Mouse (Mus musculus): Measurements from ENCODE around the gene Disp1.
A peak's percentile ranks its signal among the peaks of the same experiment; 100 is the strongest.

Gene Disp1

GRCm38 (mm10) chr1:183075121-183075822 lies 146.1 kb downstream of the Disp1 start:
- DNase-seq, result no peak

- no peak for DNase-seq
Measured at GRCm38 (mm10) chr1:183072263-183073050, 148.9 kb downstream of the Disp1 start.

DNA sequence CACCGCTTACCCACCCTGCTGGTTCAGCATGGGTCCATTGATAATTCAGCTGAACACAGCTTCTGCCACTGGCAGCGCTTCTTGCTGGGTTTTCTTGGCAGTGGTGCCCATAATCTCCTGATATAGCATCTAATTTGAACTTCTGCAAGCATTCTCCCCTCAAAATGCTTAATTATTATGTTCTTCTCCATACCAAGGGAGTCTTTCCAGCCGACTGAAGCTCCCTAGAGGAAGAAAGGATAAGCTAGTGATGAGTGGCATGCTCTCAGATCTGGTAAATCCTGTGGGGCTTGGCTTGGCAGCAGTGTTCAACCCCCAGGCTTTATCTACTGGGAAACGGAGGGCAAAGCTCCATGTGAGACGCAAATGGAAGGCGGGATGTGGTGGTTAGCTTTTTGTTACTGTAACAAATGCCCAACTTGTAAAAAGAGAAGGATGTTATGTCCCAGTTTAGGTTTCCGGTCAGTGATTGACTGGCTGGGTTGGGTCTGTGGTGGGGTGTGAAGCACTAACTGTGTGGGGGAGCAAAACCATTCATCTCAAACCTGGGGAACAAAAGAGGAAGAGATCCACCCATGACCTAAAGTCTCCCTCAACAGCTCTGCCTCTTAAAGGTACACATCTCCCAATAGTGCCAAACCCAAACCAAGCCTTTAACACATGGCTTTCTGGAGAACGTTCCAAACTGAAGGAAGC lies 151.2 kb downstream of the Disp1 start:
- DNase-seq, result no peak

- no peak for DNase-seq
Measured at GRCm38 (mm10) chr1:183067807-183068206, 153.5 kb downstream of the Disp1 start.

DNA sequence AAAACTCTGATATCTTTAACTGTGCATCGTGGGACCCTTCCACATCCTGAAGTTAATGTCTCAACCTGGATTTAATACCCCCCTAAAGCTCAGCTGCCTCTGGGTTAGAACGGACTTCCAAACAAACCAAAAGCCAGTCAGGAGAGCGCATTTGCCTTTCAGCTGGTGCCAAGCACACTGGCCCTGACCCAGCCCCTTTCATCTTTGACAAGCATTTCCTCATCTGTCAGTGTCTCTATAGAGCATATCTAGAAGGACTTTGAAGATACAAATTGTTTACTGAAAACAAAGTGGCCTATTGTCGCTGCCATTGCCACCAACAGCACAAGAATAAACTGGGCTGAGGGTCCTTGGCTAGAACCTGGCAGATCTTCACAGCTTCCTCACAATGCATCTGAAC lies 154.3 kb downstream of the Disp1 start:
- no peak for DNase-seq

DNA sequence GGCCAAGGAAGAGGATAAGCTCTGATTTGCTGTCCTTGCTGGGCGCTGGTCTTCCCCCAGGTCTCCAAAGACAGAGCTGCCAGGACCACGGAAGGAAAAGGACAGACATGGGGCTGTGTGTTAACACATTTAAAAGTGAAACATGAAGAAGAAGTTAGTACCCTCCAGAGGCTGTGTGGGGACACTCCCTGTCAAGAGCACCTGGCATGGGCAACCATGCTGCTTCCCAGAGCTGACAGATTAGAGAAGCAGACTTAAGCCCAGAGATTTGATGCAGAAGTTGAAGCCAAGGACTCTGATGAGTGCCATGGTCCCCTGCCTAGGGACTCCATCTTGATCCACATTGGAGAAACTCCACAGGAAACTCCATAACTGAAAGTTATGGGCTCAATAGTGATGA lies 160.7 kb downstream of the Disp1 start:
- DNase-seq, result no peak

DNA sequence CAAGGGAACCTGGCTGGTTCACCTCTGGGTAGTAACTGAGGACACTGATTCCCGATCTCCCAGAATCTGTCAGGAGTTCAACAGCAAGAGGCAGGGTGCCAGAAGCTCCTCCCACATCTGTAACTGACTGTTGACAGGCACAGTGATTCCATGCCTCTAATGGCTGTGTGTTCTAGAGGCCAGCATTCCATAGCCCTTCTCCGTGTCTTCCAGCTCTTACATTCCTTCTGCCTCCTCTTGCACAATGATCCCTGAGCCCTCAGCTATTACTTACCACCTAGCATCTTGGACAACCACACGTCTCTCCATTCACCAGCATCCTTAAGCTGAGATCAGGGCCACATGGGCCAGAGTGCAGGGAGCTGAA lies 165.1 kb downstream of the Disp1 start:
- no peak for DNase-seq

DNA sequence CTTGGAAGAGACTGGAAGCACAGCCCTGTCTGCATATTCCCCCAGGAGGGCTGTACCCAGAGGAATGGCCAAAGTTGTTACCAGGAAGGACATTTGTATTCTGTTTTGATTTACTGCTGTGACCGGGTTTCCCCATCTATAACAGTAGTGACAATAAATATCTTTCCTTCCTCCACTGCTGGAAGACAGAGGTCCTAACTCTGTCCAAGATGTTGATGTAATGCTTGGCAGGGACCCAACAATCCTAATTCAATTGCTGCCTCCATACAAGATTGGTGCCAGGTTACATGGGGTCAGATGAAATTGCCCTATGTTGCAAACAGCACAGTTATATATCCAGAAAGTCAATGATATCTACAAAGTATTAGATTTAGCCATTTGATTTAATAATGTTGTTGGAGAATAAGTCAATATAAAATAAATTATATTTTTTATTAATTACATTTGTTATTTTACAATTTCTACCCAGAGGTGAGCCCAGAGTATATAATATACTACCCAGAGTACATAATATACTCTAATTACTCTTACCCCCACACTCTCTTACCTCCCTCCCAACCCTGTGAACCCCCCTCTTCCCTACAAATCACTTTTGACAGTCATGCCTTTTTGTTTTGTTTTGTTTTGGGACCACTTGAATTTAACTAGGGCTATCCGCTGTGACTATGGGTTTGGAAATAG lies 165.6 kb downstream of the Disp1 start:
- DNase-seq, result no peak

DNA sequence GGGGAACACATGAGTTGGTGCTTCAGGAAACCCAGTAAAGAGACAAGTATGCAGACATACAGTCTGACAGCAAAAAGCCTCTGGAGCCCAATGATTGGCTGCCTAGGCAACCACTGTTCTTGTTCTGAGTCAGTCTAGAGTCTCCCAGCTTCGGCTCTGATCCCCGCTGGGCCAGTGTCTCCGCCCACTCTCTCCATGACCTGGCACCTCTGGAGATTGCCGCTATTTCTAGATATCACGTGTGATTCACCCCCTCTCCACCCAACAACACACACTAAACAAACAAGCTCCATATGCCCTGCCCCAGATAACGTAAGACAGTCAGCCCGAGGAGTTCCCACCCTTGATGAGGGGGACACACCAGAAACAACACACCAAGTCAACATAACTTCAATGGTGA lies 168.7 kb downstream of the Disp1 start:
- no peak for DNase-seq

DNA sequence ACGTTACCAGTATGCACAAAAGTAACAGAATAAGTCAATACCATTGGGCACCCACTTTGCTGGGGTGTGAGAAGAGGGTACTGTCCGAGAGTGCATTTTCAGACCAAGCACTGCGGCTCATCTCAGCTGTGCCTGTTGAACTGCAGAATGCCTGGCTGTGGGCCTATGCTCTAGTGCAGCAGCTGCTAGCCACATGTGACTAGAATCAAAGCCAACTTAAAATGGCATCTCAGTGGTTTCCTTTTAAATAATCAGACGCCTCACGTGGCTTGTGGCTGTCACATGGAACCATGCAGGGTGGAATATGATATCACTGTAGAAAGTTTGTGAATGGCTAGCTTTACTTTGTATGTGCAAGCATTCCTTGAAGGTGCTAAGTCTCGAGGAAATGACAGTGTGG lies 172.0 kb downstream of the Disp1 start:
- no peak for DNase-seq

DNA sequence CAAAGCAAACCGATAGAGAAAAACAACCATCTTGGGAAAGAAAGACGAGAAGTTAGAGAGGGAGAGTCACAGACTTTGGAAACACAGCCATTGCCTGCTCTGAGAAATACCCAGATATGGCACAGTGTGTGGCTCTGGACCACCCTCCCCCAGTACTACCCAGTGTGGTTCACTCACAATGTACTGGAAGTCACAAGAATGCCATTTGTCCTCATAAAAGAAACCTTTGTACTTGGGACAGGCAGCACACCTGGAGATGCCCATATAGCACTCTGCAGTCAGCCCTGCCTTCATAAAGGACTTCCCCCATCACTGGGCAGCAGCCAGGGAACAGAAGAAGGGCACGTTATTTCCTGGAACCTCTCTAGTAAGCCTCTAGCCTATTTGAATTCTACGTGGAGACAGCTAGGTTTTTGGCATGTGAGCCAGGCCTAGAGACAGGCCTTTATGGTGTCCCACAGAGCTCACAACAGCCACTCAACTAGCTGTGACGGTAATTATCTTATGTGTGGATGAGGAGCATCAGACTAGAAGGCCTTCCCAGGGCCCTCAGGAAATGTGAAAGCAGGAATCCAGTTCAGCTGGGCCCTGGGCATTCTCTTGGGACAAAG lies 173.3 kb downstream of the Disp1 start:
- DNase-seq, result no peak

- peak; percentile 41 for DNase-seq
Measured at GRCm38 (mm10) chr1:183047191-183047912, 174.0 kb downstream of the Disp1 start.

- DNase-seq, result no peak
Measured at GRCm38 (mm10) chr1:183046081-183046480, 175.2 kb downstream of the Disp1 start.

DNA sequence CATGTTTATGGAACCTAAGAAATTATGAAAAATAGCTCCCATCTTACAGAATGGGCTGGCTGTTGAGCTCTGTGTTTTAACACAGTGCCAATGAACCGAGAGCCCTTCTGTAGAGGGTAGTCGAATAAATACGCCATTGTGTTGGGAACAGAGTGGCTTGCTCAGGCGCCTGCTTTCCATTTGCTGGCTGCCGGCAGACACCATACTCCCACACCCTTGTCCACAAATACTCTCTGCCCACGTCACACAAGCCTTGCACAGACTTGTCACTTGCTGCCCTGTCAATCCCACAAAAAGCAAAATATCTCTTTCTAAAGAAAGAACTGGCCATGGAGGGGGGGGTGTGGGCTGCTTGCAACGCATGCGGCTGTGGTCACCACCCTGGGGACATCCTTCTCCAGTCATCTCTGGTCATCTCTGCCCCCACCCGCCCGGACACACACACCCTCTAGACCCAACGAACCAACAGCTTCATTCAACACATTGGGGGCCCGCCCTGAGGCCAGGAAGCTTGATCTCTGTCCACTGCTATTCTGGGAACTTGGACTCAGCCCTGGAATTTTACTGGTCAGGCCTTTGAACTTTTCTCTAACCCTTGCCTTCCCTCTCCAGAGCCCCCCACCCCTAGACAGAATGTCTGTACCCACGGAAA lies 178.0 kb downstream of the Disp1 start:
- DNase-seq, result no peak

- DNase-seq, result no peak
Measured at GRCm38 (mm10) chr1:183041703-183042102, 179.6 kb downstream of the Disp1 start.

GRCm38 (mm10) chr1:183040847-183041382 lies 180.4 kb downstream of the Disp1 start:
- DNase-seq, result no peak

DNA sequence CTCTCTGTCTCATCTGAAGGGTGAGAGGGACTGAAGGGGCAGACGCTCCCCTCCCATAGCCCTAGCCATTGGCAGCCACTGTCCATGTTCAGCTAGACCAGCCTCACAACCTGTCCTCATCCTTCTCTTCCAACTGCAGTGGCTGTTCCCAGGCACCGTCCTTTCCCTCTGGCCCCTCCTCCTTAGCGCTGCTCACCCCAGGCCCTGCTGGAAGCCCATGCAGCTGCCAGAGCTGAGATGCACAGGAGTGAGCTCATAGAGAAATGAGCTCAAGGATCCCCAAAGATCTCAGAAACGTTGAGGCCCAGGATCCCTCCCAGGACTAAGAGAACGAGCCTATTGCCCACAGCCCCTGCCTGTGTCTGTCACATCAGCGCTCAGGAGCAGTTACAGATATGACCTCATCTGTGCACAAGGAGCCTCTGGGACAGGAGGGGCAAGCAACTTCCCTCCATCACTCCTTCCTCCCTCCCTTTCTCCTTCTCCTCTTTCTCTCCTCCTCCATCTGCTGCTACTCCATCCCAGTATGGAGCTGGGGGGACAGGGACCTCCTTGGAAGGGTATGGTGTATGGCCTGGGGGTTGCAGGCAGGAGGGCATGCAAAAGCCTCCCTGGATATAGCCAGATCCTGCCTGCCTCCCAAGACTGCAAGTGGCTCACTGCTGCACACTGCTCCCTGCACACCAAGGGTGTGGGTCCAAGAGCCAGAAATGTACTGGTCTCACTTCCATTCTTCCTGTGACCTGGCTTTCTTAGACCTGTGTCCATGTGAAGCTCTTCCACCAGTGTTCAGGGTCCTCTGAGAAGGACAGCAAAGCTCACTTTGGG lies 181.2 kb downstream of the Disp1 start:
- DNase-seq, result no peak

DNA sequence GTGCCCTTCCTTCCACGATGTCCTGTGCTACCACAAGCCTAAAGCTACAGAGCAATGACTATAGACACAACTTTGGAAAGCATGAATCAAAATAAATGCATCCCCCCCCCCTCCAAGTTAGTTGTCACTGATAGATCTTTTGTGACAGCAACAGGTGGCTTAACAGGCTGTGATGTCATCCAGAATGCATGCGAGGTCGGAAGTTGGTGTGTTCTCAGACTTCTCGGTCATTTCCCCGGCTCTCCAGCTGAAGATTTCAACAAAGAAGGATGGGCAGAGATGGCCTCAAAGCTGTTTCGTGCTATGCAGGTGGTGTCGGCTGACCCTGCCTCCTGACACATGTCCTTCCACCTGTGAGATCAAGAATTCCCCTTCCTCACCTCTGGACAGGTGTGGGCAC lies 181.9 kb downstream of the Disp1 start:
- no peak for DNase-seq

All from right cerebral cortex, postnatal 14 days (tissue).